Mouse (Mus musculus) ES-Bruce4 (cell line): Measurements from ENCODE around the gene Krt76. TPM values are rescaled to one million over a fixed set of nuclear protein-coding genes. Genes with fewer than 3 reads are reported as not detected.
A peak's percentile ranks its signal among the peaks of the same experiment; 100 is the strongest.

Source experiments
- H3K27ac ChIP-seq: 2 replicates; pipeline ENCODE4 v1.5.1; 2012; ENCODE audit warnings: low read length, inconsistent platforms; ENCODE audit not compliant: insufficient read depth
- H3K27me3 ChIP-seq: 2 replicates; pipeline ENCODE4 v1.6.1; 2012; ENCODE audit warnings: mild to moderate bottlenecking, low read length, inconsistent platforms; ENCODE audit not compliant: control insufficient read depth, poor library complexity, insufficient read depth, severe bottlenecking
- H3K36me3 ChIP-seq: 2 replicates; pipeline ENCODE4 v1.6.1; 2012; ENCODE audit warnings: inconsistent platforms, mild to moderate bottlenecking, low read length, moderate library complexity; ENCODE audit not compliant: control insufficient read depth, poor library complexity, insufficient read depth, severe bottlenecking
- H3K4me1 ChIP-seq: one replicate; pipeline ENCODE4 v1.8.1; 2011; ENCODE audit warnings: low read length; ENCODE audit not compliant: control insufficient read depth, insufficient read depth
- H3K4me3 ChIP-seq: 2 replicates; pipeline ENCODE4 v1.5.1; 2011; ENCODE audit warnings: low read depth, mild to moderate bottlenecking, low read length
- H3K9ac ChIP-seq: 2 replicates; pipeline ENCODE4 v1.6.1; 2012; ENCODE audit warnings: low read depth, mild to moderate bottlenecking, inconsistent platforms; ENCODE audit not compliant: poor library complexity, severe bottlenecking
- H3K9me3 ChIP-seq: replicated peaks from 2 replicates; pipeline ENCODE4 v1.6.1; 2012; ENCODE audit warnings: mild to moderate bottlenecking, low read length, inconsistent platforms; ENCODE audit not compliant: control insufficient read depth, poor library complexity, insufficient read depth, severe bottlenecking
- CTCF ChIP-seq: IDR thresholded peaks from one replicate; pipeline ENCODE4 v1.8.1; 2011; ENCODE audit warnings: low read depth, low read length
- EP300 ChIP-seq: IDR thresholded peaks from 2 replicates; pipeline ENCODE4 v1.6.1; 2011; ENCODE audit warnings: low read depth, low read length; ENCODE audit not compliant: insufficient read depth
- polyA plus RNA-seq: library from polyadenylated mRNA; stranded (reverse); fragments of >200 nt; gene quantifications from 2 replicates; pipeline ENCODE4 v1.2.4, GENCODE M21; 2011; ENCODE audit warnings: low read depth; ENCODE audit not compliant: missing spikeins, insufficient read depth, insufficient read length

Krt76 gene
- polyA plus RNA-seq, 1 experiment = not detected

DNA sequence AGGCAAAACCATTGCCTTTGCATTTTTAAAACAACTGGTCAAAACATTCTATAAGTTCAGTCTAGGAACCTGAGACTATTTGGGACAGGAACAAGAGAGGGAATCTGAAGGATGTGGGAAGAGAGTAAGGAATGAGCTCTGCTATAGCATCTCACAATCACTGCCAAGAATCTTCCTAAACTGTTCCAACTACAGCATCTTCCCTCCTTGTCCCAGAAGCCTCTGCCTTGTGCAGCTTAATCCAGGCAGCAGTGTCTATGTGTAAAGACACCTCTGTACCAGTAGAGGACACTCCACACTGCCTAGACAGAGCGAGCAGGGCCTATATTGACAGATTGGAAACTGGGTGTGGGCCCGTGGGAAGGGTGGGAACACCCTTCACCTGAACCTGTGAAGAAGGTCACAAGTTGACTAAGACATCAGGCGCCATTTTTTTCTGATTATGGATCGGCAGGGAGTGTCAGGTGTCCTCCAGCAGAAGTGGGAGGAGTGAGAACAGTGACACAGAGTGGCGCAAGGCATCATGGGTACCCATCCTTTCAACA, 57.9 kb downstream of the Krt76 start:
- no peaks in the 10 kb centered on the region for H3K36me3 ChIP-seq
- no peaks in the 10 kb centered on the region for H3K9me3 ChIP-seq
- no peak overlapping the region for H3K9ac ChIP-seq
- TF ChIP-seq EP300 (no peak), CTCF (peak; percentile 27)
- no peak overlapping the region for H3K4me3 ChIP-seq
- H3K27me3 ChIP-seq = no peaks in the 10 kb centered on the region
- H3K4me1 ChIP-seq = no peaks in the 10 kb centered on the region
- H3K27ac ChIP-seq = no peak overlapping the region

Other genes with a start within 250 kb of the Krt76 start
- not detected in 2 replicates for gene Gm5478, start 245.5 kb downstream of the Krt76 start, polyA plus RNA-seq
- not detected in 2 replicates for gene Krt6b, start 212.6 kb downstream of the Krt76 start, polyA plus RNA-seq
- not detected in 2 replicates for gene Krt6a, start 198.6 kb downstream of the Krt76 start, polyA plus RNA-seq
- not detected in 2 replicates for gene Krt5, start 180.0 kb downstream of the Krt76 start, polyA plus RNA-seq
- gene Krt71, start 149.8 kb downstream of the Krt76 start, polyA plus RNA-seq = not detected in 2 replicates
- not detected in 2 replicates for gene Krt72, start 106.5 kb downstream of the Krt76 start, polyA plus RNA-seq
- not detected in 2 replicates for gene Krt73, start 90.6 kb downstream of the Krt76 start, polyA plus RNA-seq
- gene Krt2, start 74.8 kb downstream of the Krt76 start, polyA plus RNA-seq = not detected in 2 replicates
- gene Krt1, start 42.1 kb downstream of the Krt76 start, polyA plus RNA-seq = not detected in 2 replicates
- not detected in 2 replicates for gene Krt77, start 23.2 kb downstream of the Krt76 start, polyA plus RNA-seq
- not detected in 2 replicates for gene Krt4, start 31.8 kb upstream of the Krt76 start, polyA plus RNA-seq
- gene Krt79, start 47.4 kb upstream of the Krt76 start, polyA plus RNA-seq = not detected in 2 replicates
- not detected in 2 replicates for gene Krt78, start 61.4 kb upstream of the Krt76 start, polyA plus RNA-seq
- 306 and 318 TPM in 2 replicates for gene Krt8, start 111.6 kb upstream of the Krt76 start, polyA plus RNA-seq
- gene Krt18, start 135.3 kb upstream of the Krt76 start, polyA plus RNA-seq = 334 and 349 TPM in 2 replicates
- gene Eif4b, start 180.9 kb upstream of the Krt76 start, polyA plus RNA-seq = 584 and 631 TPM in 2 replicates
- 10.4 and 12.8 TPM in 2 replicates for gene Tns2, start 207.5 kb upstream of the Krt76 start, polyA plus RNA-seq
- gene Spryd3, start 243.3 kb upstream of the Krt76 start, polyA plus RNA-seq = 11.7 and 15.1 TPM in 2 replicates